Mouse (Mus musculus): ENCODE measurements around the gene Nos2.
A peak's percentile ranks its signal among the peaks of the same experiment; 100 is the strongest.

Nos2 gene

GRCm38 (mm10) chr11:78959367-78959766 lies 38.8 kb downstream of the Nos2 start:
- no peak for DNase-seq (ENCODE audit: low read depth, low spot score)

DNA sequence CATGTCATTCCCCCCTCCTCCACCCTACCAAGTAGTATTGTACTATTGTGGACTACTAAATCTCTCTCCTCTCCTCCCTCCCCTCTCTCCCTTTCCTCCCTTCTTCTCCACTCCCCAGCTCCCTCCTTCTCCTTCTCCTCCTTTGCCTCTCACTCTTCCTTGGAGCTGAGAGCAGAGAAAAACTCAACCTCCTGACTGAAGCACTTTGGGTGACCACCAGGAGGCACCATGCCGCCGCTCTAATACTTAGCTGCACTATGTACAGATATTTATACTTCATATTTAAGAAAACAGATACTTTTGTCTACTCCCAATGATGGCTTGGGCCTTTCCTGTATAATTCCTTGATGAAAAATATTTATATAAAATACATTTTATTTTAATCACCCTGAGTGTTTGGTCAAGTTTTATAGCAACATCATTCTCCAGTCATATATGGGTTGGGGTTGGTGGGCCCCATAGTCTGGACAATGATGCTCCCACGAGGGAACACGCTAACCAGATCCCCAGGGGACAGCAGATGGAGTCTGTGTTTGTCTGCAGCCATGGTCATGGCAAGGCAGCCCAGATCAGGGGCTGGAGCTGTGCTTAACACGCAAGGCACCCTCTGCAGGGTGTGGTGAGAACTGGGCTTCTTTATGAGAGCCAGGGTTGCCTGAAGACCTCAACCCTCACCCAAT lies 39.4 kb downstream of the Nos2 start:
- peak; percentile 64 for DNase-seq (ENCODE audit: low read depth, low spot score)

GRCm38 (mm10) chr11:78961221-78961620 lies 40.6 kb downstream of the Nos2 start:
- no peak for DNase-seq (ENCODE audit: low read depth, low spot score)

GRCm38 (mm10) chr11:78967371-78967770 lies 46.8 kb downstream of the Nos2 start:
- DNase-seq (ENCODE audit: low read depth, low spot score), result peak; percentile 71

- DNase-seq (ENCODE audit: low read depth, low spot score), result no peak
Measured at GRCm38 (mm10) chr11:78968121-78968520, 47.5 kb downstream of the Nos2 start.

DNA sequence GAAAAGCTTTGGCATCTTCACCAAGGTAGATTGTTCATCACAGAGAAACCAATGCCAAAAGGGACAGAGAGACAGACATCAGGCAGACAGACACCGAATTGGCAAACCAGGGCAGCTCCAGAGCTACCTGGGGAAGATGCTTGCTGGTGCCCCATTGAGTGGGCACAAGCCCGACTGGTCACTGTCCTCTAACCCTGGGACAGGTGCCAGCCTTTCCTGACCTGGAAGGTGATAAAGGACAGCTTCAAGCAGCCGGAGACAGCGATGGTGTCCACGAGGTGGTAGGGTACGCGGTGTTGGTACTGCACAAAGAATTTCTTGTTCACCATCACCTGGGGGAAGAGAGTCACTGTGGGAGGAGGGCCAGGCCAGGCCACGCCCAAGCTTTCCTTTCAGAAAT lies 50.5 kb downstream of the Nos2 start:
- no peak for DNase-seq (ENCODE audit: low read depth, low spot score)

DNA sequence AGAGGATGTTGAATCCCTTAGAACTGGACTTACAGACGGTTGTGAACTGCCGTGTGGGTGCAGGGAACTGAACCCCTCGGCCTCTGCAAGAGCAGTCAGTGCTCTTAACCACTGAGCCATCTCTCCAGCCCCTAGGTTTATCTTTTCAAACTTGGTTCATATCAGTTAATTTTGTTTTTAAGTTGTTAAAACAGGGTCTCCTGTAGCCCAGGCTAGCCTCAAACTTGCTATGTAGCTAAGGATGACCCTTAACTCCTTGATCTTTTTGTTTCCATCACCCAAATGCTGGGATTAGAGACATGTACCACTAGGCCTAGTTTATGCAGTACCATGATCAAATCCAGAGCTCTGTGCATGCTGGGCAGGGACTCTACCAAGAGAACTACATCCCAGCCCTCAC lies 51.2 kb downstream of the Nos2 start:
- DNase-seq (ENCODE audit: low read depth, low spot score), result no peak

DNA sequence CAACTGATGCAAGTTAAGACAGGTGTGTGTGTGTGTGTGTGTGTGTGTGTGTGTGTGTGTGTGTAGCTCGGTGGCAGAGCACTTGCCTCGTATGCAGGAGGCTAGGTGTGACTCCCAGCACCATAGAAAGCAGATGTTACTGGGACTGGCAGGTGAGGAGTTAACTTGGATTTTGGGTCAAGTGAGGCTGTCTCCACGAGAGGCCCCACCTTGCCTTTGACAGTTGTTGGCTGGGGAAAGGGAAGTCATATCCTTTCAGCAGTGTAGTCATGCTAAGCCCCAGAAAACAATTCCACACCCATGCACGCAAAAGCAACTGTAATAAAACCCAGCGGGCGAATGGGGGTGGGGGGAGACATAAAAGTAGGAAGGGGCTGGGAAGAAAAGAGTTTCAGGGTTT lies 51.7 kb downstream of the Nos2 start:
- no peak for DNase-seq (ENCODE audit: low read depth, low spot score)

GRCm38 (mm10) chr11:78972811-78973351 lies 52.3 kb downstream of the Nos2 start:
- peak; percentile 13 for DNase-seq (ENCODE audit: low read depth, low spot score)

DNA sequence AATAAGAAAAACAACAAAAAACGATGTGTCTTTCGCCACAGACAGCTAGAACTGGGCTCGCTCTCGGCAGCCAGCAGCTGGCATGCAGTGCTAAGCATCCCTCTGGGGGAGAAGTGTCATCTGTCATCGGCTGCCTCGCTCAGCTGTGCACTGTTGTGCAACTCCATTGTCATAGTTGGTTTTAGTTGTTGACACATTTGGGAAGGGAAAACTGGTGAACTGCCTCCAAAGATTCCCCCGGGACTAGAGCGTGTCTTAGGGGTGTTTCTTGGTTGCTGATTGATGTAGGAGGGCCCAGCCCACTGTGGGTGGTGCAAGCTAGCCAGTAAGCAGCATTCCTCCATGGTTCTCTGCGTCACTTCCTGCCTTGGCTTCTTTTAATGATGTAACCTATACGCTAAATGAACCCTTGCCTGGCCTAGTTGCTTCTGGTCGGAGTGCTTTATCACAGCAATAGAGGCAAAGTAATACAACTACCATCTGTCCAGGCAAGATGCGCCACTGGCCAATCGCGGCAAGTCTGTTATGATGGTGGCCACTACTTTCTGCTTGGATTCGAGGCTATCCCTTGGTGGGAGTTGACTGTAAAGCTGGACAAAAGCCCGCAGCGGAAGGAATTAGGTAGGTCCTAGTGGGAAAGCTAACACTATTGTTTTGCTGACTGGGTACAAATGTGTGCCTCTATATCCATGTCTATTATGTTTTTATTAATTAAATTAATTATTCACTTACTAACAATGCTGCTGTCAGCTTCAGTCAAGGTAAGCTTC lies 53.0 kb downstream of the Nos2 start:
- DNase-seq (ENCODE audit: low read depth, low spot score), result peak; percentile 61

DNA sequence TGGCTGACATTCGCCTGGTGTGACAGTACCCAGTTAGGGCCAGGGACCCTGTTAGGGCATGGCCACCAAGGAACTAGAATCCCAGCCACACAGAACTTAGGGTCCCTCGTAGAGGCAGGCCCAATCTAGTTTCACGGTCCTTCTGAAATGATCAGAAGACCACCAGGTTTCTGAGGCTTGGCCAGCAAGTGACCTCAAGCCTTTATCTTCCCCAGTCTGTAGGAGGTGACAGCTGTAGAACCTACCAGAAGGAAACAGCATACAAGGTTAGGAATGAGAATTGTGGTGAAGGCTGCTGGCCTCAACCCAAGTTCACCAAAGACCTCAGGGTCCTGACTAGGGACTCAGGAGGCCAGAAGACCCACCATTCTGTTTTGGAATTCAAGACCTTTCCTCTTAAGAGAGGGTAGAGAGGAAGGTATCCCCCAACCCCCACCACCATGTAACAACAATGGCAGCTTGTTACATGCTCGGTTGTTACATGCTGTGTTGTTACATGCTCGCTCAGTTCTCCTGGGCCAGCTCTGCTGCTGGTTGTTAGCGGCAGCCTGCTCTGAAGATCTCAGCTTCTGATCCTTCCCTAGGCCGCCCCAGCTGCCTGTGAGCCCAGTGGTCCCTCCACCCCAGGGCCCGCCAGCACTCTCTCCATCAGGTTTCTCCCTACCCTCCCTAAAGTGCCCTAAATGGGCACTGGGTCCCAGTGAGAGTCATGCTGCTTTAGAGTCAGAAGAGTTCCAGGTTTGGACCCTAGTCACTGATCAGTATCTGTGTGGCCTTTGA lies 56.3 kb downstream of the Nos2 start:
- DNase-seq (ENCODE audit: low read depth, low spot score), result no peak

- no peak for DNase-seq (ENCODE audit: low read depth, low spot score)
Measured at GRCm38 (mm10) chr11:78978176-78979019, 57.8 kb downstream of the Nos2 start.

GRCm38 (mm10) chr11:78980083-78980634 lies 59.6 kb downstream of the Nos2 start:
- DNase-seq (ENCODE audit: low read depth, low spot score), result no peak

- DNase-seq (ENCODE audit: low read depth, low spot score), result no peak
Measured at GRCm38 (mm10) chr11:78982042-78982441, 61.5 kb downstream of the Nos2 start.

DNA sequence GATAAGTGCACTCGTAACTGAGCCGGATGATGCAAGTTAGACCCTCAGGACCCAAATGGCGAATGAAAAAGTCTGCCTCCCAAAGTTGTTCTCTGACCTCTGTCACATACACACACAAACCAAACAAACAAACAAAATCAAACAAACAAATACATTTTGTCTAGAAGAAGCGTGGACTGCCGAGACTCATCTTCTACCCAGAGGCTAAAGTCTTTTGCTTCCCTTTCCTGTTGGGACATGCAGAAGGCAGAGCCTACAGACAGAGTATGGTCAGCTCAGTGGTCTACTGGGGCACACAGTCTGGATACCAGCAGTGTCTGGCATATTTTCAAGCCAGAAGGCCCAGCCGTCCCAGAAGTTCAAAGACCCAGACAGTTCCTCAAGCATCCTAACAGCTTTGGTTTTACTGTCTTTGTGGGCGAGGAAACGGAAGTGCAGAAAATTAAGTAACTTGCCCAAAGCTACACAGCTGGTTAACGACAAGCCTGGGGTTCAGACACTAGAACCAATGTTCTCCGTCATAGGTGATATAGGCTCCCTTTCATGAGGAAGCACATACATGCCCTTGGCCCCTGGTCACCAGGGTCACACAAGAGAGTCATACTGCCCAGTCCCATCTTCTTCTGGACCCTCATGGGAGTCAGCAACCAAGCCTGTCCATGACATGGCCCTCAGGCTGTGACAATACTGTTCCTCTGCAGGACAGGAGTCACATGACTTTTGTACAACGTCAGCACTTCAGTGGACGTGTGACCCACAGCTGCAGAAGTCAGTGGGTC lies 62.1 kb downstream of the Nos2 start:
- DNase-seq (ENCODE audit: low read depth, low spot score), result no peak

DNA sequence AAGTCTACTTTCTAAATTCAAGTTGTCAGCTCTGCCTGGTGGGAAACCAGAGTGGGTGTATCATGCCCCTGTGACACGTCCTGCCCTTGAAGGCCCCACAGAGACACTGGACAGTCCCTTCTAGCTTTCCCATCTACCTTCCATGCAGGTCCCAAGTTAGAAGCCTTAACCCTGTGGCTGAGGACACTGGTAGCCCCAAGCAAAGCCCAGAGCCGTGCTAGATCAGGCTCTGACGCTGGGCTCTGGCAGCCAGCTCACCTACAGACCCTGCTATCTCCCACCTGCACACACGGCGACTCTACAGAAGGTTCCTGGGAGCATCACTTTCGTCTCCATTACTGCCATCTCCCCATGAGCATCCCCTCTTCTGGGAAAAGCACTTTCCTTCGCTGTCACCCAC lies 63.0 kb downstream of the Nos2 start:
- DNase-seq (ENCODE audit: low read depth, low spot score), result no peak

DNA sequence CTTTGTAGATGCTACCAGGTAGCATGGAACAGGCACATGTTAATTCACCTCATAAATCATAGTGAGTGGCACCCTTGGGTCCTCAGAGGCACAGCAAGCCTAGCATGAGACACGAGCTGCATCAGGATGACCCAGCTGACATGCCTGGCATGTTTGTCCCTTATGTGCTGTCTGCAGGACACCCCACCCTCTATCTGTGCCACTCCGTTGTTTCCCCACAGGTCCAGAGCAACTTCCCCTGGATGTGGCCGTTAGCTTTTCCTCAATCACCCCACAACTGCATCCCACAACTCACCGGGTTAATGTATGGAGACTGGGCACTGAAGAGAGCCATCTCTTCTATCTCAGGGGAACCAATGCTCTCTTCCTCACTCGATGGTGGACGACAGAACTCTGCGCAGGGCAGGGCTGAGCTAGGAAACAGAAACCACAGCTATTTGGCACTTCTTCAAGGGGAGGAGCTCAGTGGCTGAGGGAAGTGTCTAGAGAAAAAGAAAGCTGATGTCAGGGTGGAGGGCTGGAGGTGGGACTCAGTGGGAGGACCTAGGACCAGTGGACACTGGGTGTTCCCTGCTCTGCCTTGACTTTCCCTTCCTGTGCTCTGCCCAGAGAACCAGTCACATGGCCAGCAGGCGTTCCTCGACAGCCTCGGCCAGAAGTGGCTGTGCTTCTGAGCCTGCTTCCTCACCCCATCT lies 64.0 kb downstream of the Nos2 start, which contains the start of gene Lgals9:
Gene Lgals9 (minus strand): TSS at position 464 of the 695 bp plus-strand sequence.
- peak; percentile 99 for DNase-seq (ENCODE audit: low read depth, low spot score)

DNA sequence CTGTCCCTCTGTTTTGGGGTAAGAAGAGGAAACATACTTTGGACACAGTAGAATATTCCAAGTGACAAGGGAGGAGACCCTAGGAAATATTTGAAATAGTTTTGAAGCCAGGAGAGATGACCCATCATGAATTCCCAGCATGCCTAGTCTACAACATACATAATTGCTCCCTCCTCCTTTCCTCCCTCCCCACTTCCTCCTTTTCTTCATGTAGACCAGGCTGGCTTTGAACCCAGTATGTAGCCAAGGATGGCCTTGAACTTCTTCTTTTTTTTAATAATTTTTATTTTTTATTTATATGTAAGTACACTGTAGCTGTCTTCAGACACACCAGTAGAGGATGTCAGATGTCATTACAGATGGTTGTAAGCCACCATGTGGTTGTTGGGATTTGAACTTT lies 64.9 kb downstream of the Nos2 start:
- peak; percentile 29 for DNase-seq (ENCODE audit: low read depth, low spot score)

GRCm38 (mm10) chr11:78986311-78987002 lies 65.9 kb downstream of the Nos2 start:
- no peak for DNase-seq (ENCODE audit: low read depth, low spot score)

Data from 3T3-L1 (cell line).